Mouse (Mus musculus) heart, postnatal 14 days (tissue): ENCODE measurements around the gene Exoc3l. TPM values are rescaled to one million over a fixed set of nuclear protein-coding genes. Genes with fewer than 3 reads are reported as not detected.

Experiments used
- DNase-seq, 2 experiments: peaks; one replicate each; pipeline ENCODE4 v3.0.0; 2021 to 2022
- intact Hi-C: fragments of 180-260 bp; cut with DNase I; formaldehyde crosslinking; loops from one replicate; pipeline ENCODE4 v1.15.1; 2025
- total RNA-seq, 2 experiments: library from RNA; stranded (reverse); gene quantifications; 2 replicates each; pipeline ENCODE4 v1.2.3; 2021

The Exoc3l gene
- total RNA-seq, 2 experiments from 2014 or later, result 8.5 to 8.6 TPM

DNA sequence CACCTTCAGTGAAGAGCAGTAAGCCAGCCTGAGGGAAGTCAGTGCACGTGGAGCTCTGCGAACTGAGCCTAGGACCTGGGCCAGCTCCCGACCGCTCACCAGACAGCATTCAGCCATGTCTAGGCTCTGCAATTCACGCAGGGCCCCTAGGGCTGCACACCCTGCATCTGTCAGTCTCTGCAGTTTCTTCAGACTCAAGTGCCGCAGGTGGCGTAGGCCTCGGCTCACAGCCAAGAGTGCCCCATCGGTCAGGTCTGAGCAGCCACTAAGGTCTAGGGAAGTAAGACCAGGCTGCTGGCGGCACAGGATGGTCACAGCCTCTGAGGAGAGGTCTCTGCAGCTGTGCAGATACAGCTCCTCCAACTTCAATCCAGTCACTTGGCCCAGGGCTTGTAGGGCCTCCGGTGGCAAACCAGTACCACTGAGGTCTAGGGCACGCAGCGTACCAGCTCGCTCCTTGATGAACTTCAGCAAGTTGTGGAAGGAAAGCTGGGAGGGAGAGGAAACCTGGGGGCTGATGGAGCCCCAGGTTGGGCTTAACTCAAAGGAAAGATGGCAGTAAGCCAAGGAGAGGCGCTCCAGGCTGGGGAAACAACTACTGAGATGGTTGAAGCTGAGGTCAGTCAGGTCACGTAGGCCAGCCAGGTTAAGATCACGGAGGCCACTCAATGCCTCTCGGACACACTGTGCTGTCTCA lies 19.3 kb upstream of the Exoc3l start:
- intact Hi-C loops, result no loop called here
- no peak for DNase-seq

DNA sequence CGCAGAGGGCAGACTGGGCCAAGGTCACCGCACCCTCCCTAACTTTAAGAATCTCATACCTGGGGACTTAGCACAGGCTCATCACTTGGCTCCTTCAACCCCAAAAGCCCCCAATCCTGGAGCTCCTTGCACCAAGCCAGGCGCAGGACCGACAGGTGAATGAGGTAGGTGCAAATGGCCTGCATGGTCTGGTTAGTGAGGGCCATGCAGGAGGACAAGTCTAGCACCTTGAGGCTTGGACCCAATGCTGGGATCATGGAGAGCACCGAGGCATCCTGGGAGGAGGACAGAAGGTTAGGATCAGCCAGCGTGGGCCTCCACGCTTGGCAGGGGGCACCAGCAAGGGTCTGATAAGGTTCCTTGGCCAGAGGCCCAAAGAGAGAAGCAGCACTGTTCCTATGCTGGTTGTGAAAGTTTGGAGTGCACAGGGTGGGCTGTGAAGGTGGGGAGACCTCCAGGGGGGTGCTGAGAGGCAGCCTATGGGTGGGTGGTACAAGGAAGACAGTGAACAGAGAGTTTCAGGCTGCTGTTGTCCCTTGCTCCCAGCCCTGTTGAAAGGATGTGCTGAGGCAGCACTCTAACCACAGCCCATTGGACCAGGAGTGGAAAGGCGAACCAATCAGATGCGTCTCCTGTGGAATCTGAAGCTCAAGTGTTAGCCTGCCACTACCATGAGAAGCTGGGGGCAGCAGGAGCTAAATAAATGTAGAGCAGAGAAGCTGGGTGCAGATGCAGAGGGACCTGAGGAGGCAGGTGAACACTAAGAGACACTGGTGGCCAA lies 17.9 kb upstream of the Exoc3l start:
- intact Hi-C loops, result no loop called here
- DNase-seq, result no peak

DNA sequence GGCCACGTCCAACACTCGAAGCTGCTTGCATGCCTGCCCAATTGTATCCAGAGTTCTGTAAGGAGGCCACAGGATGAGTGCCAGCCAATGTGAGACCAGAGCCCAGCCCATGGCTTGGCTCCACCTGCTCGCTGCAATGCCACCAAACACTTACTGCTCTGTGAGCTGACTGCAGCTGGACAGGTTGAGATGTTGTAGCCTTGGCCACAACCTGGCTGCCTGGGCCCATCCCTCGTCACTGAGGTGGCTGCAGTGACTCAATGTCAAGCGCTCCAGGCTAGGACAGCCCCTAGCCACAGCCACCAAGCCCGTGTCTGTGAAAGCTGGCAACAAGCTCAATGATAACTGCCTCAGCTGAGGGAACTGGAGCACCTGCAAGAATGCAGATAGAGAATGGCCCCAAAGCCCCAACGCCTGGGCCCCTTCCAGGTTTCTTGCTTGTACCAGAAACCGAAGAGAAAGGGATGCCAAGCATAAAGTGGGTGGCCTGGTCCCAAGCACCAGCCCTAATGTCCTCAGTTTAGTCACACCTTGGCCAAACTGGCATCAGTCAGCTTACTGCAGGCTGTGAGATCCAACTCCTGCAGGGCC lies 17.1 kb upstream of the Exoc3l start:
- DNase-seq, result peak; percentile 27 to 37
- intact Hi-C loops, result no loop called here

DNA sequence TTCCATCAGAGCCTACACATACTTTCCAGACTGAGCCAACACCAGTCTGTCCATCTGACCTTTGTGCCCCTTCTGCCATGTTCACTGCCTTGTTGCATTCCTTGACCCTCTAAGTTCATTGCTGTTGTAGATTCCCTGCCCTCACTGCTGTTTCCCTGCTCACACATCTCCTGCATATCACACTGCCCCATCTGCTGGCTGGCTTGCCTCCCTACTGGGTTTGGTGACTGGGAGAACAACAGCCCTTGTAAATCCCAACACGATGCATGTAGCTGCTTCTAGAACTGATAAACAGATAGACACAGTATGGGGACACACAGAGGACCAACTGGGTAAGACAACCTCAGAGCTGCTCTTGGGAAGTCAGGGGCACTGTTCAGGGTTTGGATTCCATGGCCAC lies 15.8 kb upstream of the Exoc3l start:
- intact Hi-C loops, result no loop called here
- no peak for DNase-seq

GRCm38 (mm10) chr8:105310118-105310517 lies 14.2 kb upstream of the Exoc3l start:
- intact Hi-C loops, result no loop called here
- DNase-seq, result no peak

GRCm38 (mm10) chr8:105309142-105309847 lies 13.4 kb upstream of the Exoc3l start:
- intact Hi-C loops, result no loop called here
- DNase-seq, result no peak

GRCm38 (mm10) chr8:105308428-105308827 lies 12.5 kb upstream of the Exoc3l start:
- no peak for DNase-seq
- intact Hi-C loops, result no loop called here

DNA sequence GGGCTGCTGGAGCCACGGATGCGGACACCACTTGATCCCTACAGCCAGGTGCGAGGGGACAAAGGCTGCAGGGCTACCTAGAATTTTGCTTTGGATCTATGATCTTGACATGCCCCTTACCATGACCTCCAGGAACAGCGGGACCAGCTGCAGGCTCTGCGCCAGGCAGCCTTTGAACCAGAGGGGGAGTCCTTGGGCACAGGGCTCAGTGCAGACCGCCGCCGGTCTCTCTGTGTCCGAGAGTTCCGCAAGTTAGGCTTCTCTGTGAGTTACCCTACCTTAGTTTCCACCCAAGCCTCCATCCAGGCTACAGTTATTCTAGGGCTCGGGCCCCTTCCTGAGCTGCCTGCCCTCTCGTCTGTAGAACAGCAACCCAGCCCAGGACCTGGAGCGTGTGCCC lies 11.8 kb upstream of the Exoc3l start:
- DNase-seq, result no peak
- intact Hi-C loops, result no loop called here

- intact Hi-C loops, result no loop called here
- DNase-seq, result no peak
These were observed 10.3 kb upstream of the Exoc3l start for GRCm38 (mm10) chr8:105306146-105306691.

GRCm38 (mm10) chr8:105305211-105306145 lies 9.6 kb upstream of the Exoc3l start, which contains the start of gene Elmo3:
Gene Elmo3, plus strand, starts transcription at chr8:105305601.
- intact Hi-C loops, result no loop called here
- DNase-seq, result peak; percentile 43 to 55

- no peak for DNase-seq
- intact Hi-C loops, result no loop called here
These were observed 8.7 kb upstream of the Exoc3l start for GRCm38 (mm10) chr8:105304325-105305210.

DNA sequence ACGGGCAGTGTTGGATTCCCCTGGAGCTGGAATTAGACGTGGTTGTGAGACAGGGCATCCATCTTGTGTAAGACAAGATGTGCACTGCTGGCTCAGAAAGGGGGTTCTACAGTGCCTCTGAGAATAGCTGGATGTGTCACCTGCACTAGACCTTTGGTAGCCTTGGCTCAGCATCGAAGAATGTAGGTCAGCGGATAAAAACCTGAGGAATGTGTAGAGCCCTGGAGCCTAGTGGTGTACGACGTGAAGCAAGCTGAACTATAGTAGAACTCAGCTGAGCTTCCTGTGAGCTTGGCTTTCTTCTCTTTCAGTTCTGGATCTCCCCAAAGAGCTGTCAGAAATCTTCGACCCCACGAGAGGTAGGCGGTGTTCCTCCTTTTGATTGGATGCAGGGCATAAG lies 8.0 kb upstream of the Exoc3l start:
- intact Hi-C loops, result no loop called here
- no peak for DNase-seq

GRCm38 (mm10) chr8:105303396-105303795 lies 7.5 kb upstream of the Exoc3l start:
- intact Hi-C loops, result no loop called here
- DNase-seq, result no peak

DNA sequence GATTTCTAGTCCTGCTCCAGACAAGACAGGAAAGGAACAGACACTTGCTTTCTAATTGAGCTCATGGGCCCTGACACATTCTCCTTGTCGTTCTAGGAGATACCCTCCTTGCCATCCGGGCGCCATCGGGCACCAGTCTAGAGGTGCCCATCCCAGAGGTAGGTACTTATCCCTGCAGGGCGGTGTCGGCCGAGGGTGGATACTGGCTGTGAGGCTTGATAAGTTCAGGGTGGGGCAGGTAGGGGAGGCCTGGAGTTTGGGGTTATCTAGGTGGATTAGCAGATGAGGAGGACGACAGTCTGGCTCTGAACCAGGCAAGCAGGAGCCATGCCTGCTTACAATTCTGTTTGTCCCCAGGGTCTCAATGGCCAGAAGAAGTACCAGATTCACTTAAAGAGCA lies 4.1 kb upstream of the Exoc3l start:
- intact Hi-C loops, result loop anchor here (2.0 kb wide), 1 partner anchor 25 kb away; no protein-coding TSS in a partner anchor

GRCm38 (mm10) chr8:105298351-105299252 lies 2.7 kb upstream of the Exoc3l start:
- intact Hi-C loops, result loop anchor here (2.0 kb wide), 1 partner anchor 26 kb away; no protein-coding TSS in a partner anchor
- DNase-seq, result no peak

More for the DNA sequence above, 4.1 kb upstream of the Exoc3l start:
- DNase-seq, result no peak

DNA sequence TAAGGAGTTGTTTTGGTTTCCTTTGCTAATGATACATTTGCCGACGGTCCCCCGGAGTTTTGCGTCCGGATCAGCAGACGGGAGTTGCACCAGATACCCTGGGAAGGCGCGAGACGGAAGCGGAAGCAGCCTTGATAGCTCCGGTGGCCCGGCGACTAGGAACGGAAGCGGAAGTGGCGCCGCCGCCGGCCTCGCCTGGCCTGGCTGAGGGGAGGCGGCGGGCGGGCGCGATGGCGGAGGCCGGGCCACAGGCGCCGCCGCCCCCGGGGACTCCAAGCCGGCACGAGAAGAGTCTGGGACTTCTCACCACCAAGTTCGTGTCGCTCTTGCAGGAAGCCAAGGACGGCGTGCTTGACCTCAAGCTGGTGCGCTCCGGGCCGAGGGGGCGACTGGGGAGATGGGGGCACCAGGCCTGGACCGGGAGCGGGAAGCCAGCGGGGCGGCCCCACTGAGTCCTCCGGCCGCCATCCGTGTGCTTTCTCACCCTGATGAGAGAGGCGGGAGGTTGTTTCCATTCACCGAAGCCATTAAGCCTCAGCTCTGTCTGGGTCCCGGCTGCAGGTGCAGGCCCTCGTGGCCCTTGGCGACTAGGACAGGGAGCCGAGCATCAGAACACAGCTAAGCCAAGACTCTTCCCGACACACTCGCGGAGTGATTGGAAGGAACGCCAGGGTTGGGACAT lies 1.8 kb upstream of the Exoc3l start, which contains the start of gene E2f4:
Gene E2f4 (plus strand): TSS at position 153 of the 682 bp plus-strand sequence.
- DNase-seq, result peak; percentile 92 to 93
- intact Hi-C loops, result loop anchor here (2.0 kb wide), 1 partner anchor 27 kb away; no protein-coding TSS in a partner anchor

- DNase-seq, result no peak
- intact Hi-C loops, result no loop called here
These were observed 645 bp downstream of the Exoc3l start for GRCm38 (mm10) chr8:105295256-105295655.
